Mouse (Mus musculus): Measurements from ENCODE around the gene Akt1.

The Akt1 gene

GRCm38 (mm10) chr12:112688458-112688857 lies 13.8 kb upstream of the Akt1 start:
- DNase-seq = no peak

- DNase-seq = no peak
These were observed 8.7 kb upstream of the Akt1 start for GRCm38 (mm10) chr12:112683351-112683750.

DNA sequence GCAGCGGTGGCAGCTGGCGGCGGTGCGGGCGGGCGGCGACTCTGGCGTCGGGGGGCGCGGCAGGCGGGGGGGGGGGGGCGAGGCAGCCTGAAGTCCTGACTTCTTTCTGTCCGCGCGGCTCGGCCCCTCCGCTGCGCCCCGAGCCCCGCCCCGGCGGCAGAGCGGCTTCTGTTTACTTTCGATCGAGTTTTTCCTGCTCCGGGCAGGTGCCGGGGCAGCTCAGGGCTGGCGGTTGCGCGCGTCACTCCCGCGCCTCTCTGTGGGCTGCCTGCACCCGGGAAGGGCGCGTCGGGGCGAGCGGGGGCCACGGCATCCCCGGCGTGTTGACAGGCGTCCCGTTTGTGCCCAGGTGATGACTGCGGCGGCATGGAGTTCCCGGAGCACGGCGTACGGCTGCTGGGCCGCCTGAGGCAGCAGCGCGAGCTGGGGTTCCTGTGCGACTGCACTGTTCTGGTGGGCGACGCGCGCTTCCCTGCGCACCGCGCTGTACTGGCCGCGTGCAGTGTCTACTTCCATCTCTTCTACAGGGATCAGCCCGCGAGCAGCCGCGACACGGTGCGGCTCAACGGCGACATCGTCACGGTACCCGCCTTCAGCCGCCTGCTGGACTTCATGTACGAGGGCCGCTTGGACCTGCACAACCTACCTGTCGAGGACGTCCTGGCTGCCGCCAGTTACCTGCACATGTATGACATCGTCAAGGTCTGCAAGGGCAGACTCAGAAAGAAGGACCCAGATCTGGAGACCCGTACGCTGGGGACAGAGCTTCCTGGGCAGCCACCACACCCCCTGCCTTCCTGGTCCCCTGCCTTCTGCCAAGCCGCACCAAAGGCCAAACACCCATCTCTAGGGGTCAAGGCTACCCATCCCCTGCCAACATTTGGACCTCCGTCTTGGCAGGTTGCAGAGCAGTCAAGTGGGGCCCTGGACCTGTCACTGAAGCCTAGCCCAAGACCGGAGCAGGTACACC lies 4.6 kb upstream of the Akt1 start:
- DNase-seq = no peak

DNA sequence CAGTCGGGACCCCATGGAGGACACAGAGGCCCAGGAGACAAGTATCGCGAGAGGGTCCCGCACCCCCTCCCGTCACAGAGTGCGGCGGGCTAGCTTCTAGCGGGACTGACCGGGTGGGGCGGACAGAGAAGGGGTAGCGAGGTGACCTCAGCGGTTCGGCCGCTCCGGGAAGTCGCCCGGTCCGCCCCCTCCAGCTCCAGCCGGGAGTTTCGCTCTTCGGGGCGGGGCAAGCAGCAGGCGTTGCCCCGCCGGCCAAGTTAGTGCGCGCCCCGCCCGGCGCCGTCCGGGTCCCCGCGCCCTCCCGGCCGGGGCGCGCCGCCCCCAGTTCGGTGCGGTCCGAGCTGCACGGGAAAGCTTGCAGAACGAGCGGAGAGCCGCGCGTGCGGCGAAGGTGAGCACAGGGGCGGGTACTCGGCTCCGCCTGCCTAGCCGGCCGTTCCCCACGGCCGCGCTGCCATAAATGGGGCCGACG lies 3.9 kb upstream of the Akt1 start, which contains the start of gene Zbtb42:
Zbtb42 (plus strand) TSS at position 274 of the 472 bp plus-strand sequence.
- DNase-seq = no peak

DNA sequence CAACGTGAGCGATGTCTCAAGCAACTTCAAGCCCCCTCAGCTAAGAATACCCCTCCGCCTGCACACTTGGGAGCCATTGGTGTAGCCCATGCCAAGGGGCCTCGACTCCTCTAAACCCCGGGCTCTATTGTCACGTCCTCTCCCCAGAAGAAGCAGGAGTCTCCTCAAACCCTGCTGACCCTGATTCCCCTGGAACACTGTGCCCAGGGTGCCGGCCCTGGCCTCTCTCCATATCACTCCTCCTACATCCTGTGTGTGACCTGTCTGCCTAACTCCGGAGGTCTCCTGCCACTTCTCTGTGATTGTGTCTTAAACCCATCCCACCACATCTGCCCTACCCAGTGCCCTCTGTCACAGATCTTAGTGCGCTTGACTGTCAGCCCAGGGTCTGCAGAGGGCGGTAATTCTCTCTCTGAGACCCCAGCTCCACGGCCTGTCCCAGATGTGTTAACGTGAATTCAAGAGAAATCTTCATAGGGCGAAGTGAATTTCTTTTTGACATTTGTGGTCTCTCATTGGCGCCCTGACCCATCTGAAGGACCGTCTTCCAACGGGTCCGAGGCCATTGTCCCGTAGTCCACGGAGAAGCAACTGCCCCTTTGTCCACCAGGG lies 3.4 kb upstream of the Akt1 start:
- no peak for DNase-seq

- DNase-seq = peak; percentile 16
These were observed 2.4 kb upstream of the Akt1 start for GRCm38 (mm10) chr12:112677076-112677475.

DNA sequence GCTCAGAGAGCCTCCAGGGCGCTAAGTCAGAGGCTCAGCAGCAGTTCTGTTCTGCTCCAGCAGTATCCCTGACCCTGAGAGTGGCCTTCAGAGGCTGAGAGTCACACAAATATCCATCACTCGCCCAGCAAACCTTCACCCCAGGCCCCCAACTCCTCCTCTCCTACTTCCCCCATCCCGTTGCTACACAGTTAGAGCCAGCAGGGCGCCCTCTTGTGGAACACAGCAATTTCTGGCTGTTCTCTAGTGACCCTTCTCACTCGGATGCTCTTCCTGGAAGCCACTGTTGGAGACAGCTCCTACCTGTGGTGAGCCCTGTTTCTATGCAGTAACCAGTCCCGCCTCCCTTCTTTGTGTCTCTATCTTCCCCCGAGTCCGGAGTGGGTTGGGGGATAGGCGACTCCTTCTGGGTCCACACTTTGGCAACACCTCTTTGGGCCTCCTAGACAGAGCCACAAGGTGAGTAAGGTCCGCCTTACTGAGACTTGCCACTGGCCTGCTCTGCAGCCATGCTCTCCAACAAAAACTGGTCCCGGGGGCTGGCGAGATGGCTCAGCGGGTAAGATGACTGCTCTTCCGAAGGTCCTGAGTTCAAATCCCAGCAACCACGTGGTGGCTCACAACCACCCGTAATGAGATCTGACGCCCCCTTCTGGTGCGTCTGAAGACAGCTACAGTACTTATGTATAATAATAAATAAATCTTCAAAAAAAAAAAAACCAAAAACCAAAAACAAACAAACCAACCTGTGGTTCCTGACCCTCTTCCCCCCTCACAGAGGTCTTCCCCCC lies 756 bp upstream of the Akt1 start:
- DNase-seq = peak; percentile 84

- DNase-seq = peak; percentile 64
These were observed 1.1 kb downstream of the Akt1 start for GRCm38 (mm10) chr12:112673576-112674091.

DNA sequence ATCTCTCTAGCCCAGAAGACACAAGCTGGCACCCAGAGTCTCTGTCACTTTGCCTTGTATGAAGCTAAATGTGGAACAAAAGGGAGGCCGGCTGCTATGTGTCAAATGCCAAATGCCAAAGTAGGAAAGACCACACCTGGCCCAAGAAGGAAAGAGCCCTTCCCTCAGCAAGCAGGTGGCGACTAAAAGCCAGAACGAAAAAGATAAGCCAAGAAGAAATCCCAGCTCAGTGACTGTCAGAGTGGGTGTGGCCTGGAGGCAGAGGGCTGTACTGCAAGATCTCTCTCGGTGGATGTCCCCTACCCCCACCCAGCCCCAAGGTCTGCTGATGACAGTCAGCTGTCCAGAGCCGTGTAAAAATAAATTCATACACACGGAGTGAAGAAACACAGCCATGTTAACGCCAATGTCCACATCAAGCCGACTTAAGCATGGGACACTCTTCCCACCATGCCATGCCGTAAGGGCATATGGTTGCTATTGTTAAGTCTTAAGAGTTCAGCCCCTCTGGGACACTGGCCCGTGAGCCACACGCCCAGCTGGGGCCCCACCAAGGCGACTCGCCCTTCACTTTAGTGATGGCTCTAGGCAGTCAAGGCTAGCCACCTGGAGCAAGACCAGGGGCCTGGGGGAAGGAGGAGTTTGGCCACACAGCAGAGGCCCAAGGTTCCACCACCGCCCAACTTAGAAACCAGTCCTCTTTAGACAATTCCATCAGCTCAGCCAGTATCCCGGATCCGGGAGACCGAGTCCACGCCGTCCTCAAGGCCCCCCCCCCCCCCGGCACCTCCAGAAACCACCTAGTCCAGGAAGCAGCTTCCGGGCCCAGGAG lies 1.7 kb downstream of the Akt1 start:
- no peak for DNase-seq

GRCm38 (mm10) chr12:112671891-112672290 lies 2.8 kb downstream of the Akt1 start:
- no peak for DNase-seq

GRCm38 (mm10) chr12:112670718-112671393 lies 3.8 kb downstream of the Akt1 start:
- DNase-seq = no peak

GRCm38 (mm10) chr12:112667619-112668297 lies 6.9 kb downstream of the Akt1 start:
- DNase-seq = no peak

GRCm38 (mm10) chr12:112665881-112666544 lies 8.7 kb downstream of the Akt1 start:
- peak; percentile 8 for DNase-seq

DNA sequence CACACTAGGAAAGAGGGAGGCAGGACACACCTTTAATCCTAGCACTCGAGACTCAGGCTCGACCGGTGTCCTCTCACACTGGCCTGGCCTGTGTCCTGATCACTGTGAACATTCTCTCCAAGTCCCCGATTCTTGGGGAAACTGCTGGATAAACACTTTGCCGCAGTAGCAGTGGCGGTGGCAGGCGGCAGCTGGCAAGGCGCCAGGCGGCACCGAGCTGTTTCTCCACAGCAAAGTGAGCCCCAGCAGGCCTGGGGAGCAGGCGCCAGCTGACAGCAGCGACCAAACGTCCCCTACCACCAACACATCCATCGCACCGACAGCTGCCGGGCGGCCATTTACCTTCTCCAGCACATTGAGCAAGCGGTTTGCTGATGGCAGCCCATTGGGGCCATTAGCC lies 9.2 kb downstream of the Akt1 start:
- DNase-seq = peak; percentile 62

DNA sequence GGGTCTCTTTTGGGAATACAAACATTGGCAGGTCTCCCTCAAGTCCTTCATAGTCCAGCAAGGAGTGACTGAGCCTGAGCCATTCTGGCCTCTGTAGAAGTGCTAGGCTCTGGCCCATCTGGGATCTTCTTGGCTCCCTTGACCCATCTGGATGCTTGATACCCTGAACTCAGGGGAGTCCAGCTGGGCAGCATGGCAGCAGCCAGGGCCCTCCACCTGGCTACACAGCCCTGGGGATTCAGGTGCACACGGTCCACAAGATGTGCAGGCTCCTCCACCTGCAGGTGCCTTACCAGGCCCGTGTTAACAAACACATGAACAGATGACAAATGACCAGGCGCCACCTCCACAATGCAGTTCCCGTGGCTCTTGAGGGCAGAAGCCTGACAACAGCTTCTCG lies 10.0 kb downstream of the Akt1 start:
- no peak for DNase-seq

GRCm38 (mm10) chr12:112664124-112664523 lies 10.6 kb downstream of the Akt1 start:
- no peak for DNase-seq

DNA sequence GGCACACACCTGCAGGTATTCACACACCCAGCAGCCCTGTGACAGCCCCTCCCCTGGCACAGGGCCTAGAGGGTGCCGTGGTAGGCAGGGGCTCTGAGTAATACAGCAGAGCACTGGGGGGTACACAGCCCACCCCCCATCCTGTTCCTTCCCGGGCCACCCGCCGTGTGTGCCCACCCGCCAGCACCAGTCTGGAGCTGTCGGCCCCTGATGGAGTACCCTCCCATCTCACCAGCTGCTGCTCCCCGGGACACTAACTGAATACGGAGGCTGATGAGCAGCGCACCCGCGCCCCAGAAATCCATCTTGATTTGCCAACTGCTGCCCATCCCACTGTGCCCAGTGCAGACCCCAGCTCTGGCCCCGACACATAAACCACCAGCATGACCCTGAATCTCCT lies 11.0 kb downstream of the Akt1 start:
- no peak for DNase-seq

DNA sequence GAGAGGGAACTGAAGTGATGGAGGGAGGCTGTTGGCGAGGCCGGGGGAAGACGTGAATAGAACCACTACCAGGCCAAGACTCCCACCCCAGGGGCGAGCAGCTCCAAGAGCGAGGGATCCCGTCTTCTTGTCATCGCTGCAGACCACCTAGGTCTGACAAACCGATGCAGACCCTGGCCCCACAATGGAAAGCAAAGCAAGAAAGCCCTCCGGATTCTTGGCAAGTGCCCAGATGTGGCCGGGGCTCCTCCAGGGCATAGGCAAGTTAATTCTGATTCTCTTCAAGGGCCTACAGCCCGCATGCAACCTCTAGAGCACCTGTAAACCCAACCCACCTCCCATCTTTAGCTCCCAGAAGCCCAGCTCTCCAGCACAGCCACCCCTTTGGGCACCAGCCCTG lies 11.4 kb downstream of the Akt1 start:
- DNase-seq = no peak

- DNase-seq = no peak
These were observed 12.8 kb downstream of the Akt1 start for GRCm38 (mm10) chr12:112661851-112662250.

DNA sequence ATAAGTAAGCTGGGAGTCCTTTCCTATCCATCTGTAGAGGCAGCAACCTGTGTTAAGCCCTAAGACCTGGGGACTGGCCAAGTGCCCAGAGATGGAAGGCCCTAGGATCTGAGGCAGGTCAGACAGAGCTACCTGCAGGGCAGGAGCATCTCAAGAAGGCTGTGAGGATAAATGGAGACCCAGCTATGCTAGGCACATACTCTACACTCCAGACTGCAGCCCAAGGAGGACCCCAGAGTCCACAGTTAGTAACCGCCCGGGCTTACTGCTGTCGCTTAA lies 13.4 kb downstream of the Akt1 start:
- no peak for DNase-seq
